Mouse (Mus musculus) spleen, postnatal 0 days (tissue): Measurements from ENCODE around the gene Serpinb9c. TPM values are rescaled to one million over a fixed set of nuclear protein-coding genes. Genes with fewer than 3 reads are reported as not detected.

Source experiments
- polyA plus RNA-seq: library from polyadenylated mRNA; unstranded; fragments of >200 nt; fragmentation: Nextera tagmentation; extraction: Ambion mirVana; gene quantifications from 2 replicates; pipeline ENCODE4 v1.2.1, GENCODE M21; 2015

Gene Serpinb9c
- not detected in 2 replicates for polyA plus RNA-seq

GRCm38 (mm10) chr13:33159642-33160041 lies at the start of gene Serpinb9c:
Serpinb9c (minus strand) TSS chr13:33159742.

GRCm38 (mm10) chr13:33192659-33193058 lies 33.1 kb upstream of the Serpinb9c start, which contains the start of gene Serpinb9d:
Serpinb9d (plus strand) TSS chr13:33192959.

Other genes starting within 250 kb of the Serpinb9c start
- gene Serpinb6b, start 194.5 kb downstream of the Serpinb9c start, polyA plus RNA-seq: 24.6 and 25.5 TPM in 2 replicates
- gene Serpinb9, start 156.5 kb downstream of the Serpinb9c start, polyA plus RNA-seq: 8.9 and 10.0 TPM in 2 replicates
- gene Serpinb9b, start 132.3 kb downstream of the Serpinb9c start, polyA plus RNA-seq: 0.08 and 0.15 TPM in 2 replicates
- gene Serpinb1b, start 81.2 kb downstream of the Serpinb9c start, polyA plus RNA-seq: 0.07 and 0.30 TPM in 2 replicates
- gene Serpinb9d, start 33.2 kb upstream of the Serpinb9c start, polyA plus RNA-seq: not detected in 2 replicates
- not detected in 2 replicates for gene Serpinb9e, start 89.9 kb upstream of the Serpinb9c start, polyA plus RNA-seq
- not detected in 2 replicates for gene Serpinb9f, start 164.3 kb upstream of the Serpinb9c start, polyA plus RNA-seq
- not detected in 2 replicates for gene Gm11397, start 236.0 kb upstream of the Serpinb9c start, polyA plus RNA-seq